Mouse (Mus musculus) sigmoid colon, adult 10 weeks (tissue): ENCODE results near the gene Ecm2. TPM values are rescaled to one million over a fixed set of nuclear protein-coding genes. Genes with fewer than 3 reads are reported as not detected.

Experiments
- polyA plus RNA-seq: library from polyadenylated mRNA; stranded (reverse); fragments of 350-450 nt; fragmentation: Illumina TruSeq; extraction: RNeasy Lipid Tissue Mini Kit (QIAGEN cat#74804); gene quantifications from one replicate; pipeline ENCODE4 v1.2.3, GENCODE M21; 2014; ENCODE audit warnings: low read depth, low replicate concordance

Gene Ecm2
- polyA plus RNA-seq, result 28.6 TPM

GRCm38 (mm10) chr13:49504510-49504909 is at the start of gene Ecm2:
Ecm2 (plus strand) TSS chr13:49504810.

GRCm38 (mm10) chr13:49492376-49493368 is 11.9 kb upstream of the Ecm2 start, which contains the start of gene Tes3-ps:
Tes3-ps (plus strand) TSS chr13:49493318.

DNA sequence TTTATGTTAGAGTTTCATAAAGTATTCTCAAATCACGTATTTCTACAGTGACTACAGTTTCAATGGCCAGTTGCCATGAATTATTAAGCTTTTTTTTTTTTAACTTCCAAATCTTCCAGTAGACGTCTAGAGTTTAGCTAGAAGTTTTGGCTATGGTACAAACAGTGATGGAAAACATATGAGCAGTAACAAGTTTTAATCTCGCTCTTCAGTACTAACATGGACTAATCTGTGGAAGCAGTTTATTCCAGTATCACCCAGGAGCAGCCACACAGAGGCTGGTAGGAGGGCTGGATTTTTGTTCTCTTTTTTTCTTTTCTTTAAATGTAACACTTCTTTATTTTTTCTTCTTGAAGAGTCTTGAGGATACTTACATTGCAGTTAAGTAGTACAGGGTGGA is 39.7 kb downstream of the Ecm2 start, which contains the start of gene Aspn:
Aspn (plus strand) TSS at position 165 of the 400 bp plus-strand sequence.

GRCm38 (mm10) chr13:49581541-49582530 is 77.2 kb downstream of the Ecm2 start, which contains the start of gene Omd:
Omd (plus strand) TSS chr13:49582462.

Other genes with a start within 250 kb of the Ecm2 start
- 1.5 TPM for gene Fgd3, start 184.5 kb upstream of the Ecm2 start, polyA plus RNA-seq
- gene Bicd2, start 163.2 kb upstream of the Ecm2 start, polyA plus RNA-seq, result 20.7 TPM
- gene Ippk, start 83.6 kb upstream of the Ecm2 start, polyA plus RNA-seq, result 15.4 TPM
- 0.91 TPM for gene Tes3-ps, start 11.5 kb upstream of the Ecm2 start, polyA plus RNA-seq
- 435 TPM for gene Aspn, start 39.6 kb downstream of the Ecm2 start, polyA plus RNA-seq
- gene Omd, start 77.7 kb downstream of the Ecm2 start, polyA plus RNA-seq, result 3.8 TPM
- gene Ogn, start 103.2 kb downstream of the Ecm2 start, polyA plus RNA-seq, result 770 TPM
- 15.0 TPM for gene Cenpp, start 148.0 kb downstream of the Ecm2 start, polyA plus RNA-seq
- 40.7 TPM for gene Nol8, start 148.3 kb downstream of the Ecm2 start, polyA plus RNA-seq
- 52.3 TPM for gene Iars, start 177.3 kb downstream of the Ecm2 start, polyA plus RNA-seq